Comparison of ENCODE assay signal across 12 mouse cellular contexts in genomic region chr13:9578456-9578855, GRCm38 (mm10).
DNase-seq lines count a peak whose midpoint lies in the region; ATAC-seq and TF ChIP-seq lines count a peak whose summit lies in the region.
"Had no signal": no experiment of that assay in that cellular context is flagged by ENCODE, and none has a peak within 500 bp of the region (broad histone marks: within the 10 kb centered on the region; RNA-seq: fewer than 3 reads in every experiment).

No protein-coding gene starts in this region.

- intact Hi-C loops in heart, adult 2 months (cut with DNase I) = no loop called here

- no peaks in the 10 kb centered on the region; the same call in 1 of the 2 replicates for H3K79me2 ChIP-seq in heart, adult 2 months (replicated peaks; ENCODE audit: control insufficient read depth, insufficient read depth, low read length)

- peak in 1 of 2 experiments; percentile 66 for DNase-seq in heart, adult 2 months
- peak; percentile 8 for DNase-seq in 3T3-L1 (ENCODE audit: low read depth, low spot score)
- DNase-seq in fat pad, adult 2 months (ENCODE audit: extremely low read depth, low read depth, low spot score) = peak; percentile 40
- DNase-seq in kidney, postnatal 25 days = peak; percentile 32 to 49
- no peak for DNase-seq in cerebellum, postnatal 36 days
- DNase-seq in forebrain, embryonic 11.5 days (ENCODE audit: low spot score) = no peak
- DNase-seq: gastrocnemius, postnatal 25 days; lung, embryonic 14.5 days; retina, postnatal 1 day had no signal

- TF ChIP-seq POLR2A in heart, adult 2 months (IDR thresholded peaks at IDR 0.05; ENCODE audit: insufficient read depth, low read depth, low read length) = no peak

- TF ChIP-seq CTCF in heart, adult 2 months (IDR thresholded peaks at IDR 0.05) = no peak

- WGBS in heart, adult 2 months = 52% methylated on average over 4 of the region's 4 CpGs
- WGBS in heart, embryonic 11.5 days (ENCODE audit: insufficient replicate concordance) = 75% methylated on average over 4 of the region's 4 CpGs
- 89% methylated on average over 4 of the region's 4 CpGs for WGBS in forebrain, embryonic 11.5 days

- H3K36me3 ChIP-seq in heart, adult 2 months (ENCODE audit: control insufficient read depth, insufficient read depth, low read length) = peaks cover 2% of the 10 kb centered on the region
- no peaks in the 10 kb centered on the region for H3K36me3 ChIP-seq in heart, embryonic 11.5 days (ENCODE audit: control insufficient read depth, insufficient read depth, low read length)
- peaks cover 2% of the 10 kb centered on the region; the same call in 1 of the 2 replicates for H3K36me3 ChIP-seq in forebrain, embryonic 11.5 days (ENCODE audit: control insufficient read depth, insufficient read depth, low read length)

- no peaks in the 10 kb centered on the region for H3K27me3 ChIP-seq in heart, adult 2 months (ENCODE audit: control insufficient read depth, insufficient read depth, low read length)
- no peaks in the 10 kb centered on the region for H3K27me3 ChIP-seq in heart, embryonic 11.5 days (ENCODE audit: control insufficient read depth, insufficient read depth, low read length)
- no peaks in the 10 kb centered on the region for H3K27me3 ChIP-seq in forebrain, embryonic 11.5 days (ENCODE audit: control insufficient read depth, insufficient read depth, low read length)
- H3K27me3 ChIP-seq: forebrain, embryonic 12.5 days had no signal

- H3K4me1 ChIP-seq in heart, adult 2 months (ENCODE audit: control insufficient read depth, insufficient read depth, low read length) = no peaks in the 10 kb centered on the region; the same call in none of the 2 replicates
- no peaks in the 10 kb centered on the region for H3K4me1 ChIP-seq in heart, embryonic 11.5 days (ENCODE audit: control insufficient read depth, insufficient read depth, low read length)
- H3K4me1 ChIP-seq in forebrain, embryonic 11.5 days (replicated peaks; ENCODE audit: control insufficient read depth, insufficient read depth, low read length) = no peaks in the 10 kb centered on the region

- H3K9ac ChIP-seq in heart, adult 2 months (ENCODE audit: low read depth, low read length) = no peak overlapping the region
- H3K9ac ChIP-seq in heart, embryonic 11.5 days (ENCODE audit: low read depth, low read length) = no peak overlapping the region
- H3K9ac ChIP-seq in forebrain, embryonic 11.5 days (ENCODE audit: low read length) = no peak overlapping the region
- H3K9ac ChIP-seq: forebrain, embryonic 12.5 days; lung, embryonic 14.5 days had no signal

- no peaks in the 10 kb centered on the region for H3K9me3 ChIP-seq in heart, embryonic 11.5 days (replicated peaks; ENCODE audit: control insufficient read depth, low read length)
- H3K9me3 ChIP-seq in forebrain, embryonic 11.5 days (ENCODE audit: control insufficient read depth, low read length) = no peaks in the 10 kb centered on the region
- H3K9me3 ChIP-seq: forebrain, embryonic 12.5 days had no signal

- no peak overlapping the region for H3K4me2 ChIP-seq in heart, embryonic 11.5 days
- H3K4me2 ChIP-seq in forebrain, embryonic 11.5 days (ENCODE audit: low read depth, low read length, severe bottlenecking) = no peak overlapping the region
- H3K4me2 ChIP-seq: forebrain, embryonic 12.5 days; lung, embryonic 14.5 days had no signal

- ATAC-seq in heart, embryonic 11.5 days (replicated peaks; ENCODE audit: insufficient number of reproducible peaks, low FRiP score, low TSS enrichment) = no peak
- no peak for ATAC-seq in CD4-positive, CD25-positive, alpha-beta regulatory T cell, adult 4 months
- no peak for ATAC-seq in forebrain, embryonic 11.5 days (replicated peaks; ENCODE audit: low FRiP score)

- no peak overlapping the region for H3K27ac ChIP-seq in heart, adult 2 months
- H3K27ac ChIP-seq in heart, embryonic 11.5 days (ENCODE audit: low read depth, low read length) = no peak overlapping the region
- H3K27ac ChIP-seq in forebrain, embryonic 11.5 days (ENCODE audit: low read depth, low read length) = no peak overlapping the region
- H3K27ac ChIP-seq: forebrain, embryonic 12.5 days had no signal

- H3K4me3 ChIP-seq in heart, adult 2 months = no peak overlapping the region
- no peak overlapping the region for H3K4me3 ChIP-seq in heart, embryonic 11.5 days (ENCODE audit: low read depth, low read length)
- H3K4me3 ChIP-seq in forebrain, embryonic 11.5 days (ENCODE audit: low read depth, low read length) = no peak overlapping the region
- H3K4me3 ChIP-seq: forebrain, embryonic 12.5 days had no signal

- TF ChIP-seq EP300 in heart, adult 2 months (IDR thresholded peaks at IDR 0.05; ENCODE audit: insufficient read depth, low read depth, low read length) = 0 out of 2 replicates have a peak, but pooled peaks have one; percentile 16

Comparison
In these comparisons a context has a peak if more than half of its experiments do, and no peak if none do; other contexts are left out.
1. DNase-seq: peak in 3T3-L1 (single experiment), fat pad, adult 2 months (single experiment) and kidney, postnatal 25 days (2 of 2); none in cerebellum, postnatal 36 days (0 of 2) and forebrain, embryonic 11.5 days (single experiment).